17 mouse cellular contexts compared by ENCODE assay signal in the genomic region with DNA sequence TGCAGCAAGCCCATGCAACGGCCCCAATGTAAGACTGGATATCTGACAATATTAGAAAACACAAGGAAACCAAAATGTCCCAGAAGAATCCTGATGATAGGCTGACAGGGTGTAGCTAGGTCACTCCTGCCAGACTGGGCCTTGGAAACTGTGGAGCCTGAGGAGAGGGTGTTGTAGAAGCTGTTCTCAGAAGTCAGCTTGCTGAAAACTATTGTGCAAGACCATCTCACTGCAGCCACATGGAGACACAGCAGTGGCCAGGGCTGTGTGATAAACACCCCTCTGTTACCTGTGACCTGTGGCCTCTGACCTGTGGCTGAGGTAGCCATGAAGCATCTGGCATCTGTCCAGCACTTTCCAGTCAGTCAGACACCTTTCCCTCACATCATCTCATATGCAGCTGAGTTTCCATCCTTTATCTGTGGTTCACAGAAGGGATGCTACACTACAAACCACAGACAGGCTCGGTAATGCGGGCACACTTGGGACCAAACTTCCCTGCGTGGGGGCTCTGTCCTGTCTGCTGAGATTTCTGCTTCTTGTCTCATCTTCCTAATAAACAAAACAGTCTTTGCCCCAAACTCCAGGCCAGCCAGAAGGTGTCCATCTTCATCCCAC. TPM values are rescaled to one million over a fixed set of nuclear protein-coding genes. Genes with fewer than 3 reads are reported as not detected.
DNase-seq lines count a peak whose midpoint lies in the region; ATAC-seq and TF ChIP-seq lines count a peak whose summit lies in the region.
"Had no signal": no experiment of that assay in that cellular context is flagged by ENCODE, and none has a peak within 500 bp of the region (broad histone marks: within the 10 kb centered on the region; RNA-seq: fewer than 3 reads in every experiment).

No protein-coding gene starts in this region.

- H3K27me3 ChIP-seq in lung, embryonic 16.5 days (ENCODE audit: control insufficient read depth, insufficient read depth, low read depth, low read length) = no peaks in the 10 kb centered on the region
- H3K27me3 ChIP-seq: forebrain, embryonic 12.5 days; limb, embryonic 15.5 days; lung, embryonic 15.5 days; midbrain, embryonic 12.5 days; Patski had no signal

- H3K9ac ChIP-seq in lung, embryonic 16.5 days (ENCODE audit: low read length) = no peak overlapping the region
- H3K9ac ChIP-seq: forebrain, embryonic 12.5 days; hindbrain, embryonic 14.5 days; limb, embryonic 15.5 days; lung, embryonic 15.5 days; midbrain, embryonic 12.5 days had no signal

- no peaks in the 10 kb centered on the region for H3K36me3 ChIP-seq in lung, embryonic 16.5 days (ENCODE audit: control insufficient read depth, insufficient read depth, low read length)
- H3K36me3 ChIP-seq: forebrain, embryonic 12.5 days; limb, embryonic 15.5 days; lung, embryonic 15.5 days; midbrain, embryonic 12.5 days had no signal

- H3K27ac ChIP-seq in gastrocnemius, adult 2 months = peak overlapping the region; percentile 46
- H3K27ac ChIP-seq in lung, embryonic 16.5 days (ENCODE audit: low read length) = no peak overlapping the region
- H3K27ac ChIP-seq: forebrain, embryonic 12.5 days; hindbrain, embryonic 14.5 days; limb, embryonic 15.5 days; lung, embryonic 15.5 days; midbrain, embryonic 12.5 days had no signal

- DNase-seq in gastrocnemius, adult 2 months = peak; percentile 52
- no peak for DNase-seq in gastrocnemius, postnatal 10 days
- no peak for DNase-seq in lung, postnatal 4 days
- peak; percentile 71 for DNase-seq in naive thymus-derived CD4-positive, alpha-beta T cell, adult 2 months (ENCODE audit: low read depth)
- no peak for DNase-seq in ovary, postnatal 10 days (ENCODE audit: low spot score)
- no peak for DNase-seq in urinary bladder, postnatal 10 days (ENCODE audit: low spot score)
- DNase-seq: kidney, adult 8-10 months; right cerebral cortex, postnatal 4 days had no signal

- 75% methylated on average over 4 of the region's 4 CpGs for WGBS in lung, embryonic 16.5 days

- no peaks in the 10 kb centered on the region for H3K9me3 ChIP-seq in lung, embryonic 16.5 days (ENCODE audit: control insufficient read depth, low read length)
- H3K9me3 ChIP-seq: forebrain, embryonic 12.5 days; limb, embryonic 15.5 days; lung, embryonic 15.5 days; midbrain, embryonic 12.5 days had no signal

- TF ChIP-seq CTCF in gastrocnemius, adult 2 months (IDR thresholded peaks at IDR 0.05) = no peak

- intact Hi-C loops in gastrocnemius, adult 2 months (cut with DNase I) = no loop called here

- peaks cover 3% of the 10 kb centered on the region; the same call in 1 of the 2 replicates for H3K4me1 ChIP-seq in lung, embryonic 16.5 days (replicated peaks; ENCODE audit: control insufficient read depth, insufficient read depth, low read length)
- H3K4me1 ChIP-seq: forebrain, embryonic 12.5 days; midbrain, embryonic 12.5 days had no signal

- H3K4me3 ChIP-seq in gastrocnemius, adult 2 months = no peak overlapping the region
- H3K4me3 ChIP-seq in lung, embryonic 16.5 days (ENCODE audit: low read length) = no peak overlapping the region
- H3K4me3 ChIP-seq: forebrain, embryonic 12.5 days; limb, embryonic 15.5 days; lung, embryonic 15.5 days; midbrain, embryonic 12.5 days had no signal

- no peak overlapping the region for H3K4me2 ChIP-seq in lung, embryonic 16.5 days (ENCODE audit: low read depth, low read length)
- H3K4me2 ChIP-seq: forebrain, embryonic 12.5 days; hindbrain, embryonic 14.5 days; limb, embryonic 15.5 days; lung, embryonic 15.5 days; midbrain, embryonic 12.5 days had no signal

- ATAC-seq in lung, embryonic 16.5 days (ENCODE audit: low read depth) = 0 out of 2 replicates have a peak, but pooled peaks have one; percentile 48
- peak; percentile 14 for ATAC-seq in activated CD4-positive, CD25-positive, alpha-beta regulatory T cell, adult 4 months
- ATAC-seq: Patski had no signal

RNA-seq across cellular contexts. Expression of a gene that starts 36.5 kb away (rescaled TPM):
- 1 to 10 TPM in 1 of 2 experiments, under 1 TPM in 1; 0.64 to 2.5 TPM for total RNA-seq in gastrocnemius, adult 2 months (2021)
- 1 to 10 TPM; 1.8 to 2.7 TPM for total RNA-seq in gastrocnemius, postnatal 10 days (2021)
- 0.10 and 0.11 TPM in 2 replicates for polyA plus RNA-seq in lung, embryonic 16.5 days (2015; fragmentation: Nextera tagmentation; extraction: Ambion mirVana)
- 10 to 100 TPM; 23.8 to 26.4 TPM for polyA plus RNA-seq in activated CD4-positive, CD25-positive, alpha-beta regulatory T cell, adult 4 months (2017; shearing (Covaris generic))
- polyA plus RNA-seq: neural tube, embryonic 14.5 days had no signal

Comparison
In these comparisons a context has a peak if more than half of its experiments do, and no peak if none do; other contexts are left out.
1. DNase-seq: peak in gastrocnemius, adult 2 months (single experiment) and naive thymus-derived CD4-positive, alpha-beta T cell, adult 2 months (single experiment); none in gastrocnemius, postnatal 10 days (single experiment), lung, postnatal 4 days (0 of 2), ovary, postnatal 10 days (single experiment) and urinary bladder, postnatal 10 days (single experiment).